ENCODE assay signal across 9 mouse cellular contexts in genomic region chr5:130089626-130090393, GRCm38 (mm10). TPM values are rescaled to one million over a fixed set of nuclear protein-coding genes. Genes with fewer than 3 reads are reported as not detected.
DNase-seq lines count a peak whose midpoint lies in the region; ATAC-seq lines count a peak whose summit lies in the region.
"Had no signal": no experiment of that assay in that cellular context is flagged by ENCODE, and none has a peak within 500 bp of the region (broad histone marks: within the 10 kb centered on the region; RNA-seq: fewer than 3 reads in every experiment).

No protein-coding gene starts in this region.

- H3K27ac ChIP-seq in forebrain, embryonic 11.5 days (ENCODE audit: low read depth, low read length) = no peak overlapping the region
- H3K27ac ChIP-seq in forebrain, embryonic 13.5 days = no peak overlapping the region
- no peak overlapping the region for H3K27ac ChIP-seq in hindbrain, embryonic 14.5 days

- DNase-seq in forebrain, embryonic 11.5 days (ENCODE audit: low spot score) = peak; percentile 31
- peak; percentile 17 for DNase-seq in ovary, adult 18-20 months (ENCODE audit: low spot score)
- no peak for DNase-seq in ovary, postnatal 36 days (ENCODE audit: low spot score)
- DNase-seq in heart, postnatal 10 days = peak; percentile 32 to 42
- peak; percentile 36 for DNase-seq in skeletal muscle tissue, adult 2 months (ENCODE audit: low read depth, low spot score)
- no peak for DNase-seq in hindbrain, embryonic 14.5 days (ENCODE audit: low spot score)
- no peak for DNase-seq in cerebellum, adult 9-11 months
- DNase-seq: kidney, postnatal 14 days had no signal

- no peak for ATAC-seq in forebrain, embryonic 11.5 days (replicated peaks; ENCODE audit: low FRiP score)
- ATAC-seq in forebrain, embryonic 13.5 days = no peak
- ATAC-seq in hindbrain, embryonic 14.5 days (ENCODE audit: low FRiP score) = no peak

- no peak overlapping the region for H3K4me2 ChIP-seq in forebrain, embryonic 11.5 days (ENCODE audit: low read depth, low read length, severe bottlenecking)
- no peak overlapping the region for H3K4me2 ChIP-seq in forebrain, embryonic 13.5 days
- no peak overlapping the region for H3K4me2 ChIP-seq in hindbrain, embryonic 14.5 days (replicated peaks)

- no peaks in the 10 kb centered on the region for H3K36me3 ChIP-seq in forebrain, embryonic 11.5 days (ENCODE audit: control insufficient read depth, insufficient read depth, low read length)
- H3K36me3 ChIP-seq in forebrain, embryonic 13.5 days (ENCODE audit: poor library complexity, severe bottlenecking) = peaks cover 31% of the 10 kb centered on the region
- peaks cover 5% of the 10 kb centered on the region; the same call in 1 of the 2 replicates for H3K36me3 ChIP-seq in hindbrain, embryonic 14.5 days (replicated peaks; ENCODE audit: control insufficient read depth, insufficient read depth)

- no peak overlapping the region for H3K9ac ChIP-seq in forebrain, embryonic 11.5 days (ENCODE audit: low read length)
- H3K9ac ChIP-seq in forebrain, embryonic 13.5 days = no peak overlapping the region
- no peak overlapping the region for H3K9ac ChIP-seq in hindbrain, embryonic 14.5 days

- intact Hi-C loops in heart, postnatal 10 days (cut with DNase I) = no loop called here

- H3K9me3 ChIP-seq in forebrain, embryonic 11.5 days (ENCODE audit: control insufficient read depth, low read length) = no peaks in the 10 kb centered on the region
- H3K9me3 ChIP-seq in forebrain, embryonic 13.5 days (replicated peaks) = no peaks in the 10 kb centered on the region
- H3K9me3 ChIP-seq in hindbrain, embryonic 14.5 days (ENCODE audit: control insufficient read depth, low read length) = no peaks in the 10 kb centered on the region

- no peaks in the 10 kb centered on the region for H3K4me1 ChIP-seq in forebrain, embryonic 11.5 days (replicated peaks; ENCODE audit: control insufficient read depth, insufficient read depth, low read length)
- no peaks in the 10 kb centered on the region for H3K4me1 ChIP-seq in forebrain, embryonic 13.5 days
- H3K4me1 ChIP-seq in hindbrain, embryonic 14.5 days (replicated peaks; ENCODE audit: control insufficient read depth, insufficient read depth, low read length) = no peaks in the 10 kb centered on the region

- no peaks in the 10 kb centered on the region for H3K27me3 ChIP-seq in forebrain, embryonic 11.5 days (ENCODE audit: control insufficient read depth, insufficient read depth, low read length)
- H3K27me3 ChIP-seq in forebrain, embryonic 13.5 days = no peaks in the 10 kb centered on the region
- no peaks in the 10 kb centered on the region for H3K27me3 ChIP-seq in hindbrain, embryonic 14.5 days (ENCODE audit: control insufficient read depth, insufficient read depth, low read length)

- WGBS in forebrain, embryonic 11.5 days = 92% methylated on average over 18 of the region's 18 CpGs
- WGBS in forebrain, embryonic 13.5 days = 92% methylated on average over 18 of the region's 18 CpGs
- 93% methylated on average over 18 of the region's 18 CpGs for WGBS in hindbrain, embryonic 14.5 days

- no peak overlapping the region for H3K4me3 ChIP-seq in forebrain, embryonic 11.5 days (ENCODE audit: low read depth, low read length)
- no peak overlapping the region for H3K4me3 ChIP-seq in forebrain, embryonic 13.5 days
- no peak overlapping the region for H3K4me3 ChIP-seq in hindbrain, embryonic 14.5 days (replicated peaks; ENCODE audit: low read length)

RNA-seq across cellular contexts. Expression of gene Tpst1, which starts 16.7 kb away (rescaled TPM):
- 60.8 and 62.7 TPM in 2 replicates for polyA plus RNA-seq in forebrain, embryonic 11.5 days (2014; fragmentation: Nextera tagmentation; extraction: Ambion mirVana)
- polyA plus RNA-seq in forebrain, embryonic 13.5 days (2015; fragmentation: Nextera tagmentation; extraction: Ambion mirVana) = 47.5 and 50.2 TPM in 2 replicates
- 10 to 100 TPM; 22.5 to 24.8 TPM for total RNA-seq in heart, postnatal 10 days (2021)
- polyA plus RNA-seq in hindbrain, embryonic 14.5 days (2014; fragmentation: Nextera tagmentation; extraction: Ambion mirVana) = 62.2 and 63.0 TPM in 2 replicates

RNA-seq across cellular contexts. Expression of gene Kctd7, which starts 54.9 kb away (rescaled TPM):
- 6.0 and 6.7 TPM in 2 replicates for polyA plus RNA-seq in forebrain, embryonic 11.5 days (2014; fragmentation: Nextera tagmentation; extraction: Ambion mirVana)
- 8.3 and 8.9 TPM in 2 replicates for polyA plus RNA-seq in forebrain, embryonic 13.5 days (2015; fragmentation: Nextera tagmentation; extraction: Ambion mirVana)
- total RNA-seq in heart, postnatal 10 days (2021) = 1 to 10 TPM; 2.5 to 3.9 TPM
- polyA plus RNA-seq in hindbrain, embryonic 14.5 days (2014; fragmentation: Nextera tagmentation; extraction: Ambion mirVana) = 15.3 and 18.1 TPM in 2 replicates

Comparison
In these comparisons a context has a peak if more than half of its experiments do, and no peak if none do; other contexts are left out.
1. DNase-seq: peak in forebrain, embryonic 11.5 days (single experiment), ovary, adult 18-20 months (single experiment), heart, postnatal 10 days (2 of 2) and skeletal muscle tissue, adult 2 months (single experiment); none in ovary, postnatal 36 days (single experiment), hindbrain, embryonic 14.5 days (single experiment) and cerebellum, adult 9-11 months (single experiment).